Mouse (Mus musculus): ENCODE data around the gene Ankrd54. TPM values are rescaled to one million over a fixed set of nuclear protein-coding genes. Genes with fewer than 3 reads are reported as not detected.

The Ankrd54 gene
- polyA plus RNA-seq, 1 experiment from 2014 or later: 56.3 TPM

DNA sequence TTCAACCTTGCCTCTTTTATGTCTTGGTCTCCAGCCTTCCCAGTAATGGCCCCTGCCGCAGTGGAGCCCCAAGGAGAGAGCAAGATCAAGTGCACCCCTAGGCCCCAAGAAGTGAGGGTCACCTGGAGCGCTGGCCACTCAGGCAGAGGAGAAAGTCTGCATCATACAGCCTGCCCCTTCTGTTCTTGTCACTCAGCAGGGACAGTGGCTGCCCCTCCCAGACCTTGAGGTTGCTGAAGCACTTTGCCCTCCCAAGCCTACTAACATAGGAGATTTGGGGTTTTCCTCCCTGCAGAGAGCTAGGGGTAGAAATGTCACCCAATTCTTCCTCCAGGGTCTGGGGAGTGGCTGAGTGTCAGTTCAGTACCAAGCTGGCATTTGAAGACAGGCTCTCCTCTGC lies 10.3 kb downstream of the Ankrd54 start:
- 89% methylated on average over 2 of the region's 2 CpGs for WGBS
- peaks cover 26% of the 10 kb centered on the region for H3K4me1 ChIP-seq
- no peak overlapping the region for H3K4me3 ChIP-seq (replicated peaks)
- H3K4me2 ChIP-seq: no peak overlapping the region
- H3K27me3 ChIP-seq: no peaks in the 10 kb centered on the region
- ATAC-seq (replicated peaks; ENCODE audit: low FRiP score): no peak
- peaks cover 55% of the 10 kb centered on the region for H3K36me3 ChIP-seq
- no peak overlapping the region for H3K9ac ChIP-seq
- H3K9me3 ChIP-seq (replicated peaks): no peaks in the 10 kb centered on the region
- H3K27ac ChIP-seq: peak overlapping the region; percentile 92

DNA sequence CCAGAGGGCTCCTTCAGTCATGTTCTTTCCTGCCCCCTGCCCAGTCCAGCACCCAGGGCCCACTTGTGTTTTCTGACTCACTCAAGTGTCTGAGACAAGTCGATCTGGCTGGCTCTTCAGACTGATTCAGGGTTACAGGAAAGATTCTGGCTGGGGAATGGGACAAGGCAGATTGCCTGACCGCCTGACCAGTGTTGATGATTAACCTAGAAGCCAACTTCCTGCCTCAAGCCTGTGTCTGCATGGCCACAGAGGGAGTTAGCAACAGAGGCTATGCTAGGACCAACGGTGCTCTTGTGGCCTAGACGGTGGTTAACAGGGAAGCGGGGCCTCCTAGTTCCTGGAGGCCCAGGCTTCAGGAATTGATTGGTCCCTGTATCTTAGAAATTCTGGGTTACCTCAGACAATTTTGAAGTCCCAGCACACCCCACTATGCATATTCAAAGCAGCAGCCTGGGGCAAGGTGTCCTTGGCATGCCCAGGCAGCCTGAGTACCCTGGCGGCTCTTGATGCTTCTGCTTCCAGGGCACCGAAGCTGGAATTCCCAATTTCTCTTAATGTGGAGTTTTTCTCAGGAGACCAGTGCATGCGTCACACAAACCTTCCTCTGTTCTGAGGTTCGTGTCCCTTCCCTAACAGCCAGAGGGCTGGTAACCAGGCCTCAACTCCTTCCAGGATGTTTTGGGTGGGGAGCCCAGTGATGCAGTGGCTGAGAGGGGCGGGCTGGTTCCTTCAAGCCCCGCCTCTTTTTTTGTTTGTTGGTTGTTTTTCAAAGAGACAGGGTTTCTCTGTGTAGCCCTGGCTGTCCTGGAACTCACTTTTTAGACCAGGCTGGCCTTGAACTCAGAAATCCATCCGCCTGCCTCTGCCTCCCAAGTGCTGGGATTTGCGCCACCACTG lies 11.0 kb downstream of the Ankrd54 start:
- H3K36me3 ChIP-seq: peaks cover 48% of the 10 kb centered on the region
- H3K4me1 ChIP-seq: peaks cover 26% of the 10 kb centered on the region
- no peaks in the 10 kb centered on the region for H3K9me3 ChIP-seq (replicated peaks)
- H3K27ac ChIP-seq: peak overlapping the region; percentile 92
- ATAC-seq (replicated peaks; ENCODE audit: low FRiP score): peak; percentile 77
- H3K4me3 ChIP-seq (replicated peaks): no peak overlapping the region
- no peaks in the 10 kb centered on the region for H3K27me3 ChIP-seq
- 0 out of 2 replicates have a peak overlapping the region, but pooled peaks have one; percentile 14 for H3K4me2 ChIP-seq
- 68% methylated on average over 13 of the region's 13 CpGs for WGBS
- no peak overlapping the region for H3K9ac ChIP-seq

DNA sequence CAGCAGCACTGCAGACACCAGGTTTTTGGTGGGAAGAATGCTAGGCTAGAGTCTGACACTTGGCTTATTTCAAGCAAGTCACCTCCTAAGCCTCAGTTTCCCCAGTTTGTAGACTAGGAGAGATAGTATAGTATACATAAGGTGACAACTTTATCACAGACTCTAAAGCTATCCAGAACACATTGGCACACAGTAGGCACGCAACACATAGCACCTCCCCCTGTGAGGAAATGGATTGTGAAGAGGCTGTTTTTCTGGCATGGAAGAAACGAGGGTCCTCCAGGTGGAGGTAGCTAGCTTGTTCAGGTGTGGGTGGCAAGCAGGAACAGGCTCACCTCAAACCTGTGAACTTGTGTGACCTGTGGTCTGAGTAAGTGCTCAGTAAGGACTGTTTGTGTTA lies 11.7 kb downstream of the Ankrd54 start:
- H3K27ac ChIP-seq: peak overlapping the region; percentile 92
- no peak overlapping the region for H3K4me3 ChIP-seq (replicated peaks)
- 0 out of 2 replicates have a peak overlapping the region, but pooled peaks have one; percentile 14 for H3K4me2 ChIP-seq
- peaks cover 41% of the 10 kb centered on the region for H3K36me3 ChIP-seq
- 0 out of 2 replicates have a peak, but pooled peaks have one; percentile 40 for ATAC-seq (replicated peaks; ENCODE audit: low FRiP score)
- no peaks in the 10 kb centered on the region for H3K9me3 ChIP-seq (replicated peaks)
- peaks cover 26% of the 10 kb centered on the region for H3K4me1 ChIP-seq
- H3K9ac ChIP-seq: no peak overlapping the region
- 76% methylated on average over 2 of the region's 2 CpGs for WGBS
- H3K27me3 ChIP-seq: no peaks in the 10 kb centered on the region

DNA sequence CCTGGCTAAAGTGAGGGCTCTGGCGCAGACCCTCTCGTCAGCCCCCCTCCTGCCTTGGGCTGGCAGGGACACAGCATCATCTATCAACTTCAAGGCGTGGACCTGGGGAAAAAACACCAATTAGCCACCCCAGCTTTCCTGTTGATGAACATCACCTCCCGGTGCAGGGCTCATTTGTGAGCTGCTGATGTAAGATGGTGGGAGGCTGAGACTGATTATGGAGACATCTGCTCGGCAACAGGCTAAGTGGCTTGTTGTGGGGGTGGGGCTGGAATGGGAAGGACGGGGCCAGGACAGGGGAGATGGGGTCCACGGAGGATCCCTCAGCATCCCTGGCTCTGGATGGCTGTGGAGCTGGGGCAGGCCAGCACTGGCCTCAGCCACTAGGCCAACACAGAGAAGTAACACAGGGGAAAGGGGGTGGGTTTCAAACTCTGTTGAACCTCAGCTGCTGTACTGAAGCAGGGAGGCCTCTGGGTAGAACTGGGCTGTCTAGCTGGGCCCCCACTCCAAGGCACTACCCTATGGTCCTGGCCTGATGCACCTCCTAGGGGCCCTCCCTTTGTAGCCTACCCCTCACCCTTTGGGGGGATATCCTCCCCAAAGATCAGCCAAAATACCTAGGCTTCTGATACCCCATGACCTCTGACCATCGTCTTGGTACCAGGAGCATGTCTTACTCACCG lies 12.4 kb downstream of the Ankrd54 start:
- H3K4me1 ChIP-seq: peaks cover 27% of the 10 kb centered on the region
- no peak overlapping the region for H3K4me3 ChIP-seq (replicated peaks)
- ATAC-seq (replicated peaks; ENCODE audit: low FRiP score): no peak; the same call in 1 of the 2 replicates
- no peaks in the 10 kb centered on the region for H3K27me3 ChIP-seq
- H3K4me2 ChIP-seq: no peak overlapping the region
- H3K9ac ChIP-seq: no peak overlapping the region
- 56% methylated on average over 9 of the region's 9 CpGs for WGBS
- H3K27ac ChIP-seq: peak overlapping the region; percentile 92
- H3K36me3 ChIP-seq: peaks cover 34% of the 10 kb centered on the region
- no peaks in the 10 kb centered on the region for H3K9me3 ChIP-seq (replicated peaks)

DNA sequence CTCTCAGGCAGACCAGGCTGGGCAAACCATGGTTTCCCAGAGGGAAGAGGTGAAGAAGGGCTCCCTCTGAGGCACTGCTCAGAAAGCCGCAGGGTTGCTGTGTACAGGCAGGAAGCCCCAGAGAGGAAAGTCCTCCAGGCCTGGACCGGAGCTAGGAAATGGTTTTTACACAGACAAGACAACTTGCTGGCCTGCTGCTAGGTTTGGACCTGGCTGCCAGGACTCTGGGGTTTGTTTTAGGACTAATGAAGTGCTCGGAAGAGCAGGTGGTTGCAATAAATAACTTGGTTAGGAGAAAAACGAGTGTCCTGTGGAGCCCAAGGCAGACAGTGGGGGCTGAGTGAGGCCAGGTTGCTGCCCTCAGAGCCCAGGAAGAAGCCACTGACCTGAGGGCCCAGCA lies 14.5 kb downstream of the Ankrd54 start:
- peaks cover 7% of the 10 kb centered on the region for H3K27me3 ChIP-seq
- no peak overlapping the region for H3K9ac ChIP-seq
- H3K4me2 ChIP-seq: no peak overlapping the region
- no peaks in the 10 kb centered on the region for H3K9me3 ChIP-seq (replicated peaks)
- H3K27ac ChIP-seq: no peak overlapping the region
- H3K4me3 ChIP-seq (replicated peaks): no peak overlapping the region
- no peak for ATAC-seq (replicated peaks; ENCODE audit: low FRiP score)
- H3K4me1 ChIP-seq: peaks cover 42% of the 10 kb centered on the region
- peaks cover 13% of the 10 kb centered on the region for H3K36me3 ChIP-seq
- 59% methylated on average over 4 of the region's 4 CpGs for WGBS

DNA sequence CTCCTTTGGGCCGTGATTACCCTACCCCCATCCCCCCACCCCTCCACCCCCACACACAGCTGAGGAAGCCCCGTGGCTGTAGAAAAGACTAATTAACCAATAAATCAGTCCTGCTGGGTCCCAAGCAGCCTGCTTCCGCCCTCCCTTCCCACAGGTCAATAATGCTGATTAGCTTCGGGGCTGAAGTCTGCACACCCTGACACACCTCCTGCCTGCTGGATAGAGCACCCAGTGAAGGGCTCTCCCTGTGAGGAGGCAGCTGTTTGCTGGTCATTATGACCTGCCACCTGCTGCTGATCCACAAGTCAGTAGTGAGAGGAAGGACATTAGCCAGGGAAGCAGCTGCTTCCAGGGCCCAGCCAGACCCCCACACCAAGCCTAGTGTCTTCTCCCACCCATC lies 17.9 kb downstream of the Ankrd54 start:
- ATAC-seq (replicated peaks; ENCODE audit: low FRiP score): 0 out of 2 replicates have a peak, but pooled peaks have one; percentile 9
- Histone ChIP-seq H3K4me1 (peaks cover 41% of the 10 kb centered on the region), H3K4me2 (no peak overlapping the region), H3K9ac (no peak overlapping the region), H3K27ac (peak overlapping the region; percentile 67), H3K36me3 (no peaks in the 10 kb centered on the region), H3K27me3 (peaks cover 38% of the 10 kb centered on the region), H3K4me3 (replicated peaks) (no peak overlapping the region), H3K9me3 (replicated peaks) (no peaks in the 10 kb centered on the region)
- WGBS: 10% methylated on average over 4 of the region's 4 CpGs

DNA sequence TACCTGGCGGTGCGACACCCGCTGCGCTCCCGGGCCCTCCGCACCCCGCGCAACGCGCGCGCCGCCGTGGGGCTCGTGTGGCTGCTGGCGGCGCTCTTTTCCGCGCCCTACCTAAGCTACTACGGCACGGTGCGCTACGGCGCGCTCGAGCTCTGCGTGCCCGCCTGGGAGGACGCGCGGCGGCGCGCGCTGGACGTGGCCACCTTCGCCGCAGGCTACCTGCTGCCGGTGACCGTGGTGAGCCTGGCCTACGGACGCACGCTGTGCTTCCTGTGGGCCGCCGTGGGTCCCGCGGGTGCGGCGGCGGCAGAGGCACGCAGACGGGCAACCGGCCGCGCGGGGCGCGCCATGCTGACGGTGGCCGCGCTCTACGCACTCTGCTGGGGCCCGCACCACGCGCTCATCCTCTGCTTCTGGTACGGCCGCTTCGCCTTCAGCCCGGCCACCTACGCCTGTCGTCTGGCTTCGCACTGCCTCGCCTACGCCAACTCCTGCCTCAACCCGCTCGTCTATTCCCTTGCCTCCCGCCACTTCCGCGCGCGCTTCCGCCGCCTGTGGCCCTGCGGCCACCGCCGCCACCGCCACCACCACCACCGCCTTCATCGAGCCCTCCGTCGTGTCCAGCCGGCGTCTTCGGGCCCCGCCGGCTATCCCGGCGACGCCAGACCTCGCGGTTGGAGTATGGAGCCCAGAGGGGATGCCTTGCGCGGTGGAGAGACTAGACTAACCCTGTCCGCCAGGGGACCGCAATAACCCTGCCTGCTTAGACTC lies 19.8 kb downstream of the Ankrd54 start:
- peak; percentile 41 for ATAC-seq (replicated peaks; ENCODE audit: low FRiP score)
- H3K27me3 ChIP-seq: peaks cover 44% of the 10 kb centered on the region
- H3K27ac ChIP-seq: no peak overlapping the region
- no peaks in the 10 kb centered on the region for H3K9me3 ChIP-seq (replicated peaks)
- no peaks in the 10 kb centered on the region for H3K36me3 ChIP-seq
- peak overlapping the region; percentile 53 for H3K4me3 ChIP-seq (replicated peaks)
- H3K9ac ChIP-seq: peak overlapping the region; percentile 49
- 1% methylated on average over 90 of the region's 105 CpGs for WGBS
- peak overlapping the region; percentile 97 for H3K4me2 ChIP-seq
- H3K4me1 ChIP-seq: peaks cover 55% of the 10 kb centered on the region

DNA sequence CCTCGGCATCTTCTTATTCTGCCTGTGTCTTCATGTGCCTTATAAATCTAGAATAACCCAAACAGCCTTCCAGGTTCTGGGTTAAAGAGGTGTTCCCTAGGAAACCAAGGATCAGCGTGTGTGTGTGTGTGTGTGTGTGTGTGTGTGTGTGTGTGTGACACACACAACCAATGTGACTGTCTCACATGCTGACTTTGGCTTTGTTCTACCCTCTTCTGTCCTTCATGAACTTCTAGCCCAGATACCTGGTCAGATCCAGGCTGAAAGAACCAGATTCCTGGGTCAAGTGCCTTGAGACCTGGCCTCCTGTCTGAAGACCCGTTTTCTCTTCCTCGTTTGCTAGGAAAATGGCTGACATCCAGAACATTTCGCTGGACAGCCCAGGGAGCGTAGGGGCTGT lies 21.1 kb downstream of the Ankrd54 start, which contains the start of gene Galr3:
TSS of gene Galr3 (plus strand) at position 301 of the 400 bp plus-strand sequence.
- Histone ChIP-seq H3K27ac (no peak within 1 kb of the TSS), H3K4me3 (replicated peaks) (peak within 1 kb of the TSS; percentile 53), H3K27me3 (peaks cover 44% of the 10 kb centered on the region), H3K9ac (peak within 1 kb of the TSS; percentile 49), H3K36me3 (peaks cover 9% of the 10 kb centered on the region), H3K4me1 (peaks cover 58% of the 10 kb centered on the region), H3K4me2 (peak within 1 kb of the TSS; percentile 97), H3K9me3 (replicated peaks) (no peaks in the 10 kb centered on the region)
- WGBS: 65% methylated on average over 6 of the region's 6 CpGs
- ATAC-seq (replicated peaks; ENCODE audit: low FRiP score): no peak

DNA sequence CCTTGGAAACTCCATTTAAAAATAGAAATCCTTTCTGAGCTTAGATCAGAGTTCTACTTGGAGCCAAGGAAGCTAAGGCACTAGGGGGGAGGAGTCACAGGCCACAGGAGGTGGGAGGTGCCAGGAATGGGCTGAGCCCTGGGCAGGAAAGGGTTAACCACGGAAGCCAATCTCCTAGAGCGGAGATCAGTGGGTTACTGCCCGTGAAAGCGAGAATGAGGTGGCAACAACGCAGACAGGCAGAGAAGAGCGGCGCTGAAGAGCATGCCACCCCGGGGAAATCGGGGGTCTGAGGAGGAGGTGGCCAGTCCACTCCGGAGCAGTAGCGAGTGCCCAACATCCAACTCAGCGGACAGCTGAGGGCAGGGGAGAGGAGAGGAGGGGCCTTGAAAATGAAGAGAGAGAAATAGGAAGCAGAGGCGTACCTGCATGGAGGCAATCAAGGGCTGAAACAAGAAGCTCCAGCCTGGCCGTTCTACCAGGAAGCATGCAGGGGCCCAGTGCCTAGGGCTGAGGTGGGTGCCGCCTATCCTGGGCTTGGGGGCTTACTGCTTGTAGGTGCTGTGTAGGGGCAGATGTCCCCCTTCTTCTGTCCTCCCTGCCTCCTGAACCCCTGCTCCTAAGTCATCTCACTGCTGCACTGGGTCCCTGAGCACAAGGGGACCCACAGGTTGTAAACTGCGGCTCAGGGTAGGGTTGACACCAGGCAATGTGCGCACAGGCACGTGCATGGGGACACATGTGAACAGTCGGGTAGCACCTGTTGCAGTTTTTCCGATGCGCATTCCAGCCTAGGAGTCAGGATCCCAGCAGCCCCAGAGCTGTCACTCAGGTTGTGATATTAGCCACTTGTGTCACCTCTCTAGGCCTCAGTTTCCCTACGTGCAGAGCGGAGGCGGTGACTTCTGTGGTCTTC lies 21.9 kb downstream of the Ankrd54 start:
- Histone ChIP-seq H3K4me1 (peaks cover 58% of the 10 kb centered on the region), H3K36me3 (peaks cover 17% of the 10 kb centered on the region), H3K9ac (peak overlapping the region; percentile 12; the same call in 1 of the 2 replicates), H3K27ac (no peak overlapping the region), H3K4me3 (replicated peaks) (peak overlapping the region; percentile 34), H3K27me3 (peaks cover 44% of the 10 kb centered on the region), H3K9me3 (replicated peaks) (no peaks in the 10 kb centered on the region), H3K4me2 (peak overlapping the region; percentile 63)
- WGBS: 18% methylated on average over 24 of the region's 24 CpGs
- ATAC-seq (replicated peaks; ENCODE audit: low FRiP score): no peak

DNA sequence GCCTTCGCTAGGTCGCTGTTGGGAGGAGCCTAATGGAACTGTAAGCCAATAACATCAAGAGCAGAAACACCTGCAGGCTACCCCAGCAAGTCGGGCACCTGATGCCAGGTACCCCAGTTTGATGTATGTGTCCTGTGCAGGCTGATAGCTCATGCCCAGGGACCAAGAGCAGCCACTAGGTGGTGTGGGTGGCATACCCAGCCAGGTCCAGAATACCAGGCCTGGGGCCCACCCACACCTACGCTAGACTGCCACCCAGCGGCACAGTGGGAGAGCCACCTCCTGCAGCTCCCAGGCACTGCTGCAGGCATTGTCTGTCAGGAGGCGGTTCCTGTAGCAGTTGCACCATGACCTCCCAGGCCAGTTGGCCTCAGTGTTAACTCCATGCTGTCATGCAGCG lies 23.8 kb downstream of the Ankrd54 start:
- Histone ChIP-seq H3K4me2 (no peak overlapping the region), H3K27ac (no peak overlapping the region), H3K4me3 (replicated peaks) (no peak overlapping the region), H3K9ac (no peak overlapping the region), H3K36me3 (peaks cover 32% of the 10 kb centered on the region), H3K27me3 (peaks cover 43% of the 10 kb centered on the region), H3K9me3 (replicated peaks) (no peaks in the 10 kb centered on the region), H3K4me1 (peaks cover 48% of the 10 kb centered on the region)
- ATAC-seq (replicated peaks; ENCODE audit: low FRiP score): peak; percentile 69
- 10% methylated on average over 7 of the region's 7 CpGs for WGBS

DNA sequence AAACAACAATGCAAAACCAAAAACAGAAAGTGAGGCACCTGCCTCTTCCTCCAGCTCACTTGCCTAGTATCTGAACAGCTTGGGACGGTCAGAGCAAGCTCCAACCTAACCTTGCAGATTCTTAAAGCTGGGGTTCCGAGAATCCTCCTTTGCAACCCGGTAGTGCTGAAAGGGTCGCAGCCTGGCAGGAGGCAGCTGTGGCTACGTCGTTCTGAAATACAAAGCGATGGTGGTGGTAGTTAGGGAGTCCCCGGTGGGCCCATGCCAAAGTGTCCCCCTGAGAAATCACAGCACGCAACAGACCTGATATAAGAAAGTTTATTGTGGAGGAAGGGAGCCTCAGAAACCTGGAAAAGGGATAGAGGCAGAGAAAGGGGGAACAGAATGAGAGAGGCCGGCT lies 24.4 kb downstream of the Ankrd54 start:
- H3K27ac ChIP-seq: peak overlapping the region; percentile 61; the same call in 1 of the 2 replicates
- ATAC-seq (replicated peaks; ENCODE audit: low FRiP score): no peak
- H3K36me3 ChIP-seq: peaks cover 32% of the 10 kb centered on the region
- H3K4me3 ChIP-seq (replicated peaks): no peak overlapping the region
- H3K4me2 ChIP-seq: no peak overlapping the region; the same call in 1 of the 2 replicates
- no peak overlapping the region for H3K9ac ChIP-seq
- peaks cover 38% of the 10 kb centered on the region for H3K27me3 ChIP-seq
- H3K9me3 ChIP-seq (replicated peaks): no peaks in the 10 kb centered on the region
- peaks cover 44% of the 10 kb centered on the region for H3K4me1 ChIP-seq
- WGBS: 76% methylated on average over 10 of the region's 10 CpGs
